Mouse (Mus musculus): ENCODE data around the gene Dcun1d1.

GRCm38 (mm10) chr3:35849326-35849725, 87.9 kb downstream of the Dcun1d1 start:
- TF ChIP-seq CTCF (IDR thresholded peaks at IDR 0.05; ENCODE audit: low read depth) (no peak), EP300 (optimal IDR thresholded peaks at IDR 0.05) (no peak)

Data from stomach, postnatal 0 days (tissue).